Mouse (Mus musculus): ENCODE data around the gene Fgd6.

GRCm38 (mm10) chr10:94167051-94167750 lies 131.4 kb downstream of the Fgd6 start:
- no peak for TF ChIP-seq TCF12 (IDR thresholded peaks at IDR 0.05; ENCODE audit: low read depth, low read length)
- no peak for TF ChIP-seq EP300 (IDR thresholded peaks at IDR 0.05; ENCODE audit: low read depth in 1 of 2, low read length in 2 of 2)
- TF ChIP-seq ZC3H11A (IDR thresholded peaks at IDR 0.05; ENCODE audit: low read depth, low read length) = no peak
- no peak for TF ChIP-seq CTCF (IDR thresholded peaks at IDR 0.05 in 2 of 3, conservative IDR thresholded peaks at IDR 0.05 in 1 of 3; ENCODE audit: control insufficient read depth in 1 of 3, insufficient read depth in 1 of 3, low read depth in 2 of 3, low read length in 3 of 3, poor library complexity in 1 of 3, severe bottlenecking in 1 of 3)
- no peak for TF ChIP-seq RAD21 (IDR thresholded peaks at IDR 0.05; ENCODE audit: low read depth, low read length)
- TF ChIP-seq ETS1 (IDR thresholded peaks at IDR 0.05; ENCODE audit: low read depth, low read length) = no peak
- no peak for TF ChIP-seq TBP (IDR thresholded peaks at IDR 0.05; ENCODE audit: low read depth, low read length)
- no peak for TF ChIP-seq POLR2AphosphoS2 (IDR thresholded peaks at IDR 0.05; ENCODE audit: low read length)
- TF ChIP-seq CHD2 (IDR thresholded peaks at IDR 0.05; ENCODE audit: low read length) = no peak
- TF ChIP-seq POLR2A (IDR thresholded peaks at IDR 0.05; ENCODE audit: control insufficient read depth in 1 of 2, insufficient read depth in 1 of 2, low read depth in 1 of 2, low read length in 2 of 2, poor library complexity in 1 of 2) = no peak
- TF ChIP-seq GABPA (IDR thresholded peaks at IDR 0.05; ENCODE audit: low read depth, low read length) = no peak

All from MEL (cell line).